Mouse (Mus musculus) forebrain, embryonic 15.5 days (tissue): ENCODE results near the gene Ptpru. TPM values are rescaled to one million over a fixed set of nuclear protein-coding genes. Genes with fewer than 3 reads are reported as not detected.

ENCODE experiments used
- ATAC-seq: fragments of 200-750 bp; cut with Nextera tagmentation; replicated peaks from 2 replicates; pipeline ENCODE4 v1.8.0; 2017; ENCODE audit warnings: mild to moderate bottlenecking, moderate TSS enrichment, moderate library complexity
- H3K27ac ChIP-seq: fragments of 300-500 bp; sonication (generic); replicated peaks from 2 replicates; pipeline ENCODE4 v1.5.1; 2015; ENCODE audit warnings: mild to moderate bottlenecking, inconsistent platforms
- H3K27me3 ChIP-seq: fragments of 300-500 bp; sonication (generic); 2 replicates; pipeline ENCODE4 v1.6.1; 2015; ENCODE audit warnings: inconsistent platforms
- H3K36me3 ChIP-seq: fragments of 300-500 bp; sonication (generic); 2 replicates; pipeline ENCODE4 v1.6.1; 2015; ENCODE audit warnings: mild to moderate bottlenecking, inconsistent platforms
- H3K4me1 ChIP-seq: fragments of 300-500 bp; sonication (generic); 2 replicates; pipeline ENCODE4 v1.6.1; 2015; ENCODE audit warnings: inconsistent platforms
- H3K4me2 ChIP-seq: fragments of 300-500 bp; sonication (generic); replicated peaks from 2 replicates; pipeline ENCODE4 v1.6.1; 2015; ENCODE audit warnings: mild to moderate bottlenecking, inconsistent platforms
- H3K4me3 ChIP-seq: fragments of 300-500 bp; sonication (generic); 2 replicates; pipeline ENCODE4 v1.5.1; 2015; ENCODE audit warnings: mild to moderate bottlenecking, inconsistent platforms
- H3K9ac ChIP-seq: fragments of 300-500 bp; sonication (generic); replicated peaks from 2 replicates; pipeline ENCODE4 v1.6.1; 2015; ENCODE audit warnings: mild to moderate bottlenecking, inconsistent platforms
- H3K9me3 ChIP-seq: fragments of 300-500 bp; sonication (generic); 2 replicates; pipeline ENCODE4 v1.6.1; 2016; ENCODE audit warnings: inconsistent platforms
- whole genome bisulfite sequencing: fragments of 180-500 bp; shearing (Covaris S2); methylation state at CpG from one replicate; pipeline ENCODE4 v1.1.7; 2015; ENCODE audit warnings: mixed read lengths; 5-methylcytosine and 5-hydroxymethylcytosine counted together
- polyA plus RNA-seq: library from polyadenylated mRNA; unstranded; fragments of >200 nt; fragmentation: Nextera tagmentation; extraction: Ambion mirVana; gene quantifications from 2 replicates; pipeline ENCODE4 v1.2.1, GENCODE M21; 2015

Ptpru gene
- polyA plus RNA-seq, 1 experiment from 2014 or later = 23.9 TPM

- no peak overlapping the region for H3K9ac ChIP-seq
- H3K4me2 ChIP-seq = no peak overlapping the region
- H3K36me3 ChIP-seq = no peaks in the 10 kb centered on the region
- no peaks in the 10 kb centered on the region for H3K9me3 ChIP-seq
- H3K27ac ChIP-seq = no peak overlapping the region
- ATAC-seq = no peak
- no peak overlapping the region for H3K4me3 ChIP-seq
- 54% methylated on average over 8 of the region's 8 CpGs for WGBS
- H3K4me1 ChIP-seq = peaks cover 3% of the 10 kb centered on the region; the same call in 1 of the 2 replicates
- H3K27me3 ChIP-seq = no peaks in the 10 kb centered on the region
Observed at GRCm38 (mm10) chr4:131722121-131722841, 115.8 kb downstream of the Ptpru start.

GRCm38 (mm10) chr4:131719151-131719550, 118.9 kb downstream of the Ptpru start:
- Histone ChIP-seq H3K27ac (no peak overlapping the region), H3K9ac (no peak overlapping the region), H3K9me3 (no peaks in the 10 kb centered on the region), H3K27me3 (no peaks in the 10 kb centered on the region), H3K4me3 (no peak overlapping the region), H3K36me3 (no peaks in the 10 kb centered on the region), H3K4me2 (no peak overlapping the region), H3K4me1 (peaks cover 3% of the 10 kb centered on the region; the same call in 1 of the 2 replicates)
- no peak for ATAC-seq
- 55% methylated on average over 5 of the region's 5 CpGs for WGBS

Other genes starting within 250 kb of the Ptpru start
- 40.2 and 41.2 TPM in 2 replicates for gene Mecr, start 5.2 kb upstream of the Ptpru start, polyA plus RNA-seq
- 154 and 159 TPM in 2 replicates for gene Srsf4, start 35.3 kb upstream of the Ptpru start, polyA plus RNA-seq
- 0.17 and 0.22 TPM in 2 replicates for gene Tmem200b, start 83.5 kb upstream of the Ptpru start, polyA plus RNA-seq
- gene Gm10300, start 236.4 kb upstream of the Ptpru start, polyA plus RNA-seq = 0.08 TPM in 1 of 2 replicates, not detected in the other
- 73.3 and 73.7 TPM in 2 replicates for gene Epb41, start 237.0 kb upstream of the Ptpru start, polyA plus RNA-seq